Mouse (Mus musculus) midbrain, embryonic 13.5 days (tissue): Measurements from ENCODE around the gene Ypel5. TPM values are rescaled to one million over a fixed set of nuclear protein-coding genes. Genes with fewer than 3 reads are reported as not detected.
A peak's percentile ranks its signal among the peaks of the same experiment; 100 is the strongest.

Experiments used
- ATAC-seq: fragments of 200-750 bp; cut with Nextera tagmentation; 2 replicates; pipeline ENCODE4 v1.8.0; 2017; ENCODE audit warnings: mild to moderate bottlenecking, moderate TSS enrichment, moderate library complexity
- H3K27ac ChIP-seq: fragments of 300-500 bp; sonication (generic); 2 replicates; pipeline ENCODE4 v1.5.1; 2015; ENCODE audit warnings: inconsistent platforms, mild to moderate bottlenecking, moderate library complexity
- H3K27me3 ChIP-seq: fragments of 300-500 bp; sonication (generic); 2 replicates; pipeline ENCODE4 v1.6.1; 2015; ENCODE audit warnings: mild to moderate bottlenecking, inconsistent platforms
- H3K36me3 ChIP-seq: fragments of 300-500 bp; sonication (generic); 2 replicates; pipeline ENCODE4 v1.6.1; 2015; ENCODE audit warnings: mild to moderate bottlenecking, inconsistent platforms
- H3K4me1 ChIP-seq: fragments of 300-500 bp; sonication (generic); replicated peaks from 2 replicates; pipeline ENCODE4 v1.6.1; 2015; ENCODE audit warnings: inconsistent platforms
- H3K4me2 ChIP-seq: fragments of 300-500 bp; sonication (generic); replicated peaks from 2 replicates; pipeline ENCODE4 v1.6.1; 2015; ENCODE audit warnings: moderate library complexity, mild to moderate bottlenecking, inconsistent platforms
- H3K4me3 ChIP-seq: fragments of 300-500 bp; sonication (generic); replicated peaks from 2 replicates; pipeline ENCODE4 v1.5.1; 2015; ENCODE audit warnings: mild to moderate bottlenecking, inconsistent platforms
- H3K9ac ChIP-seq: fragments of 300-500 bp; sonication (generic); replicated peaks from 2 replicates; pipeline ENCODE4 v1.6.1; 2015; ENCODE audit warnings: mild to moderate bottlenecking, inconsistent platforms
- H3K9me3 ChIP-seq: fragments of 300-500 bp; sonication (generic); 2 replicates; pipeline ENCODE4 v1.6.1; 2016; ENCODE audit warnings: mild to moderate bottlenecking, inconsistent platforms
- WGBS: fragments of 180-500 bp; shearing (Covaris S2); methylation state at CpG from one replicate; pipeline ENCODE4 v1.1.7; 2015; 5-methylcytosine and 5-hydroxymethylcytosine counted together
- polyA plus RNA-seq: library from polyadenylated mRNA; unstranded; fragments of >200 nt; fragmentation: Nextera tagmentation; extraction: Ambion mirVana; gene quantifications from 2 replicates; pipeline ENCODE4 v1.2.1, GENCODE M21; 2015

The Ypel5 gene
- polyA plus RNA-seq: 103 and 109 TPM in 2 replicates

- Histone ChIP-seq H3K9ac (peak within 1 kb of the TSS; percentile 97), H3K4me3 (peak within 1 kb of the TSS; percentile 91), H3K9me3 (no peaks in the 10 kb centered on the region), H3K4me1 (peaks cover 17% of the 10 kb centered on the region), H3K27me3 (no peaks in the 10 kb centered on the region), H3K27ac (peak within 1 kb of the TSS; percentile 98), H3K36me3 (no peaks in the 10 kb centered on the region), H3K4me2 (peak within 1 kb of the TSS; percentile 70)
- WGBS: under 1% methylated on average over 86 of the region's 93 CpGs
- ATAC-seq: peak; percentile 99
These were observed at the start of gene Ypel5 for GRCm38 (mm10) chr17:72836158-72837115. TSS of gene Ypel5 (plus strand) at chr17:72836453.

DNA sequence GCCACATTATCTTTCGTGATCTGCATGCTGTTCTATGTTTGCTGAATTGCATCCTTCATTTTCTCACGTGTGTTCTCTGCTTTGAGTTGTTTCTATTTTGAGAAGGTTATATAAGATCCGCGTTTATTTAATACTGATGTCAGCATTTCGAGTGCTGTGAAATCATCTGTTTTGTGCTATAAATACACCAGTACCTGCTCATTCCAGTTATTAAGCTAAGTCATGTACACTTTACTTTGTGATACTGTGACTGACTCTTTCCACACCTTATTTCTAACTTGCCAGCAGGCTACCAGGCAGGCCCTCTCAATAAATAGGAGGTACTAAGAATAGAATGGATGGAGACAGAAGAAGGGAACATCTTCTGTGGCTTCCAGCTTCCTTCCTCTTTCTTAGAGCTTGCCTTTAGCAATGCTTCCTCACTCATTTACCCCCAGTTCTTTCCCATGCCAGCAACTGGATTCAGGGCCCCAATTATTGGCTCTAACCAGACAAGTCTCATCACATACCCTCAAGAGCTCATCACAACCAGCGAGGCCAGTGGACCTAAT is 48.3 kb upstream of the Ypel5 start:
- Histone ChIP-seq H3K27ac (no peak overlapping the region), H3K27me3 (no peaks in the 10 kb centered on the region), H3K4me2 (no peak overlapping the region), H3K4me3 (no peak overlapping the region), H3K36me3 (no peaks in the 10 kb centered on the region), H3K9me3 (no peaks in the 10 kb centered on the region), H3K9ac (no peak overlapping the region), H3K4me1 (no peaks in the 10 kb centered on the region)
- 89% methylated on average over 6 of the region's 6 CpGs for WGBS
- ATAC-seq: no peak

- H3K27me3 ChIP-seq: no peaks in the 10 kb centered on the region
- no peak for ATAC-seq
- no peaks in the 10 kb centered on the region for H3K4me1 ChIP-seq
- no peak overlapping the region for H3K9ac ChIP-seq
- no peak overlapping the region for H3K4me2 ChIP-seq
- H3K4me3 ChIP-seq: no peak overlapping the region
- H3K36me3 ChIP-seq: no peaks in the 10 kb centered on the region
- no peak overlapping the region for H3K27ac ChIP-seq
- WGBS: 87% methylated on average over 4 of the region's 4 CpGs
- H3K9me3 ChIP-seq: no peaks in the 10 kb centered on the region
These were observed 43.0 kb upstream of the Ypel5 start for GRCm38 (mm10) chr17:72793278-72793677.

DNA sequence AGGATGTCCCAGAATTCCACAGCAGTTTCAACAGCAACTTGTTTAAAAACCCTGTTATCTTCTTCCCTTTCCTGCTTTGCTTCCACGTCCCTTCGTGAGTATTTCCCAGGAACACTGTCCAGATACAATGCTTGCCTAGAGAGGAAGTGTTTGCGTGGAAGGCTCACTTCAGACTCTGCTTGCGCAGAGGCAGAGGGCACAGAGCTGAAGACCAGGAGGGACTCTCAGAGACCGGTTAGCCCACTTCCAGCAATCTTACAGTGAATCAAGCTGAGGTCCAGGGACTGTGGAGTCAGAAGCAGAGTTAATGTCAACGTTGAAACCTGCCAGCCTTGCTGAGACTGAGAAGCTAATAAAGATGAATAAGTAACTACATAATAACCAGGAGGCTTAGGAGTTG is 41.6 kb upstream of the Ypel5 start:
- Histone ChIP-seq H3K9ac (no peak overlapping the region), H3K27me3 (no peaks in the 10 kb centered on the region), H3K4me2 (no peak overlapping the region), H3K4me1 (no peaks in the 10 kb centered on the region), H3K4me3 (no peak overlapping the region), H3K36me3 (no peaks in the 10 kb centered on the region), H3K27ac (no peak overlapping the region), H3K9me3 (no peaks in the 10 kb centered on the region)
- ATAC-seq: no peak
- 81% methylated on average over 6 of the region's 6 CpGs for WGBS

GRCm38 (mm10) chr17:72795392-72796047 is 40.7 kb upstream of the Ypel5 start:
- H3K9ac ChIP-seq: no peak overlapping the region
- WGBS: 91% methylated on average over 9 of the region's 9 CpGs
- H3K9me3 ChIP-seq: no peaks in the 10 kb centered on the region
- ATAC-seq: no peak
- H3K4me2 ChIP-seq: no peak overlapping the region
- H3K4me1 ChIP-seq: no peaks in the 10 kb centered on the region
- H3K27me3 ChIP-seq: no peaks in the 10 kb centered on the region
- H3K36me3 ChIP-seq: no peaks in the 10 kb centered on the region
- H3K27ac ChIP-seq: no peak overlapping the region
- no peak overlapping the region for H3K4me3 ChIP-seq

- Histone ChIP-seq H3K4me1 (no peaks in the 10 kb centered on the region), H3K27ac (no peak overlapping the region), H3K4me2 (no peak overlapping the region), H3K27me3 (no peaks in the 10 kb centered on the region), H3K4me3 (no peak overlapping the region), H3K9ac (no peak overlapping the region), H3K36me3 (no peaks in the 10 kb centered on the region), H3K9me3 (no peaks in the 10 kb centered on the region)
- 82% methylated on average over 3 of the region's 3 CpGs for WGBS
- no peak for ATAC-seq
These were observed 39.7 kb upstream of the Ypel5 start for GRCm38 (mm10) chr17:72796506-72796905.

- no peaks in the 10 kb centered on the region for H3K4me1 ChIP-seq
- no peaks in the 10 kb centered on the region for H3K9me3 ChIP-seq
- peak; percentile 45; the same call in 1 of the 2 replicates for ATAC-seq
- H3K4me2 ChIP-seq: no peak overlapping the region
- no peak overlapping the region for H3K4me3 ChIP-seq
- H3K27ac ChIP-seq: no peak overlapping the region
- no peak overlapping the region for H3K9ac ChIP-seq
- 29% methylated on average over 2 of the region's 2 CpGs for WGBS
- H3K27me3 ChIP-seq: no peaks in the 10 kb centered on the region
- H3K36me3 ChIP-seq: no peaks in the 10 kb centered on the region
These were observed 38.4 kb upstream of the Ypel5 start for GRCm38 (mm10) chr17:72797867-72798266.

DNA sequence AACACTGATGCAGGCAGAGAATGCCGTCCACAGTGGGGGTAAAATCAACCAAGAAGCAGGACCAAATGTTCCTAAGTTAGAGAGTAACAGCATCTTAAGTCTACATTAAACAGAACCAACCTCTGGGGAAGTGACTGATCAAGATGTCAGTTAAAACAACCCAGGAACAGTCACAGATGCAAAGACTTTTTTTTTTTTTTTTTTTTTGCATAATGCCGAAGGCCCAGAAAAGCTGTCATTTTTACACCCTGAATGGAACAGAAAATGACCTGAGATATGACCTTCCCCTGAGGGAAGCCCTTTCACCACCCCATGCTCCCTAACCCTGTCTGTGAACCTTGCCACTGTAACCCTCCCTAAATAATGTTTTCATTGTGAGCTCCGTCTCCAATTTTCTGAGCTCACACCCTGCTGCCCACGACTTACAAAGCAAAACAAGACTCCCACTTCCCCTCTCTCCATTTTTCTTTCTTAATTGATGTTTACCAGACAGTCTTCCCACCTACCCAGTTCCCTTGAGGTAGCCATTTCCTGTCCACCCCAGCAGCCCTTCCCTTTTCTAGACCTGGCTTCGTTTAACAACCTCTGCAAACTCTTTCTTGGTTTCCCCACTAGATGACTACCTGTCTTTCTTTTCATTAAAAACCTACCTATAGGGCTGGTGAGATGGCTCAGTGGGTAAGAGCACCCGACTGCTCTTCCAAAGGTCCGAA is 26.2 kb upstream of the Ypel5 start:
- H3K4me2 ChIP-seq: no peak overlapping the region
- ATAC-seq: no peak

GRCm38 (mm10) chr17:72813419-72814315 is 22.6 kb upstream of the Ypel5 start:
- no peak overlapping the region for H3K4me3 ChIP-seq
- no peak overlapping the region for H3K9ac ChIP-seq
- H3K9me3 ChIP-seq: no peaks in the 10 kb centered on the region
- peak; percentile 73 for ATAC-seq
- peaks cover 4% of the 10 kb centered on the region; the same call in 1 of the 2 replicates for H3K4me1 ChIP-seq
- H3K4me2 ChIP-seq: no peak overlapping the region
- H3K36me3 ChIP-seq: no peaks in the 10 kb centered on the region
- no peaks in the 10 kb centered on the region for H3K27me3 ChIP-seq
- no peak overlapping the region; the same call in 1 of the 2 replicates for H3K27ac ChIP-seq
- WGBS: 13% methylated on average over 12 of the region's 12 CpGs

More for the DNA sequence above, 26.2 kb upstream of the Ypel5 start:
- H3K4me1 ChIP-seq: peaks cover 4% of the 10 kb centered on the region; the same call in 1 of the 2 replicates
- H3K4me3 ChIP-seq: no peak overlapping the region
- no peaks in the 10 kb centered on the region for H3K36me3 ChIP-seq
- no peak overlapping the region for H3K27ac ChIP-seq
- H3K27me3 ChIP-seq: no peaks in the 10 kb centered on the region
- WGBS: 75% methylated on average over 7 of the region's 7 CpGs
- H3K9me3 ChIP-seq: no peaks in the 10 kb centered on the region
- H3K9ac ChIP-seq: no peak overlapping the region

DNA sequence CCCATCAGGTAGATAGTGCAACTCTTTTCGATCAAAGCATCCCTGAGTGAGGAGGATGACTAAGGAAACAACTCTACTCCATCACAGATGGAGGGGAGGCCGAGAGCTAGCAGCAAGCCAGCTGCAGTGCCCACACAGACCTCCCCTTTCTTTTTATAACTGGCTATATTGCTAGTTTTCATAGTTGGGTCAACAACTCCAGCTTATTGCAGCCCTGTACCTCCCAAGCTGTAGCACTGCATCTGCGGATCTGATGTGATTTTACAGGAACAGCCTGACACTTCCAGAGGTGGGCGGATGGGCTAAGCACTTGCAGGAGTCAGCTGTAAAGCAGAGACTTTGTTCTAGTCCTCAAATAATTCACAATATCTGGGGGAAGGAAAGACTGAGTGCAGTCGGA is 18.7 kb upstream of the Ypel5 start:
- Histone ChIP-seq H3K27ac (no peak overlapping the region), H3K9ac (no peak overlapping the region), H3K4me3 (no peak overlapping the region), H3K36me3 (no peaks in the 10 kb centered on the region), H3K9me3 (no peaks in the 10 kb centered on the region), H3K4me2 (no peak overlapping the region), H3K4me1 (peaks cover 4% of the 10 kb centered on the region; the same call in 1 of the 2 replicates), H3K27me3 (no peaks in the 10 kb centered on the region)
- ATAC-seq: no peak
- WGBS: 85% methylated on average over 5 of the region's 5 CpGs

DNA sequence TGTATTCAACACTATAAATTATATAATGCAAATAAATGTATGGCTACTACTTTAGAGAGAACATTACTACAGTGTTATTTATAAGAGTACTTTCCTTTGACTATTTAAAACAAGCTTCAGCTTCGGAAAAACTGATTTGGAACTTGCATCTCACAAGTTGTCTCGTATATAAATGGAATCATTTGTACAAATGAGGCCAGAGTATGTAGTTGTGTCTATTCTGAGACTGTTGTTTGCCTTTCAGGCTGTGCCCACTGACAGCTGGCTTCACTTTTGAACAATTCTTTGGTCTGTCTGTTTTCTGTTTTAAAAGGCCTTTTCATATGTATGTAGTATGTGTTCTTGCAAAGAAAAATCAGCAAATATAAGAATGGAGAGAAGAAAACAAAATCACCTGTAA is 16.5 kb upstream of the Ypel5 start:
- Histone ChIP-seq H3K4me1 (no peaks in the 10 kb centered on the region), H3K9ac (no peak overlapping the region), H3K4me3 (no peak overlapping the region), H3K27ac (no peak overlapping the region), H3K9me3 (no peaks in the 10 kb centered on the region), H3K27me3 (no peaks in the 10 kb centered on the region), H3K4me2 (no peak overlapping the region), H3K36me3 (no peaks in the 10 kb centered on the region)
- no peak for ATAC-seq
- 71% methylated on average over 2 of the region's 2 CpGs for WGBS
